ENCODE assay signal across 25 mouse cellular contexts in genomic region chr6:128255941-128256340, GRCm38 (mm10). TPM values are rescaled to one million over a fixed set of nuclear protein-coding genes. Genes with fewer than 3 reads are reported as not detected.
"Had no signal": no experiment of that assay in that cellular context is flagged by ENCODE, and none has a peak within 500 bp of the region (broad histone marks: within the 10 kb centered on the region; RNA-seq: fewer than 3 reads in every experiment).

No protein-coding gene starts in this region.

- H3K27me3 ChIP-seq: limb, embryonic 13.5 days; liver, embryonic 12.5 days; liver, embryonic 15.5 days; midbrain, embryonic 13.5 days; neural tube, embryonic 13.5 days; stomach, embryonic 15.5 days had no signal

- H3K4me2 ChIP-seq: limb, embryonic 13.5 days; liver, embryonic 12.5 days; liver, embryonic 15.5 days; midbrain, embryonic 13.5 days; neural tube, embryonic 13.5 days; stomach, embryonic 15.5 days had no signal

- ATAC-seq: liver, embryonic 12.5 days; midbrain, embryonic 13.5 days; midbrain, embryonic 16.5 days had no signal

- H3K36me3 ChIP-seq: limb, embryonic 10.5 days; limb, embryonic 13.5 days; liver, embryonic 12.5 days; liver, embryonic 15.5 days; midbrain, embryonic 10.5 days; midbrain, embryonic 13.5 days; neural tube, embryonic 13.5 days; stomach, embryonic 15.5 days had no signal

- H3K27ac ChIP-seq: kidney, postnatal 0 days; layer of hippocampus, adult 2 months; limb, embryonic 10.5 days; limb, embryonic 13.5 days; liver, embryonic 12.5 days; liver, embryonic 15.5 days; midbrain, embryonic 10.5 days; midbrain, embryonic 13.5 days; neural tube, embryonic 13.5 days; stomach, embryonic 15.5 days had no signal

- H3K4me1 ChIP-seq: liver, embryonic 12.5 days; liver, embryonic 15.5 days; megakaryocyte, embryonic 14.5 days; midbrain, embryonic 10.5 days; midbrain, embryonic 13.5 days; neural tube, embryonic 13.5 days; stomach, embryonic 15.5 days had no signal

- H3K4me3 ChIP-seq: layer of hippocampus, adult 2 months; limb, embryonic 10.5 days; limb, embryonic 13.5 days; liver, embryonic 12.5 days; liver, embryonic 15.5 days; megakaryocyte, embryonic 14.5 days; midbrain, embryonic 10.5 days; midbrain, embryonic 13.5 days; myocyte; neural tube, embryonic 13.5 days; stomach, embryonic 15.5 days had no signal

- H3K9ac ChIP-seq: limb, embryonic 13.5 days; liver, embryonic 12.5 days; liver, embryonic 15.5 days; midbrain, embryonic 13.5 days; neural tube, embryonic 13.5 days; stomach, embryonic 15.5 days had no signal

- H3K9me3 ChIP-seq: limb, embryonic 10.5 days; limb, embryonic 13.5 days; liver, embryonic 12.5 days; liver, embryonic 15.5 days; midbrain, embryonic 10.5 days; midbrain, embryonic 13.5 days; neural tube, embryonic 13.5 days; stomach, embryonic 15.5 days had no signal

- DNase-seq: kidney, adult 18-20 months; kidney, postnatal 25 days; layer of hippocampus, adult 9-11 months; liver; lung, postnatal 14 days; retina, postnatal 1 day; right cerebral cortex, postnatal 25 days; spleen, adult 18-20 months; thymus, adult 18-20 months; thymus, postnatal 36 days had no signal

RNA-seq across cellular contexts. Expression of gene Tead4, which starts 44.7 kb away (rescaled TPM):
- total RNA-seq: monocyte, adult 5-6 weeks; neutrophil, adult 5-6 weeks had no signal
